Mouse (Mus musculus) hindbrain, postnatal 0 days (tissue): ENCODE measurements around the gene Rmnd5b. TPM values are rescaled to one million over a fixed set of nuclear protein-coding genes. Genes with fewer than 3 reads are reported as not detected.
"Not testable (repeated sequence)": the region's sequence is repeated elsewhere in the genome, so short reads cannot be mapped to it uniquely, and the experiment has no call there.

Experiments
- ATAC-seq: fragments of 200-750 bp; cut with Nextera tagmentation; 2 replicates; pipeline ENCODE4 v1.8.0; 2017; ENCODE audit warnings: mild to moderate bottlenecking, moderate TSS enrichment, moderate library complexity
- DNase-seq: peaks from one replicate; pipeline ENCODE4 v3.0.0-alpha.2; 2015; ENCODE audit warnings: low spot score
- H3K27ac ChIP-seq: fragments of 300-500 bp; sonication (generic); 2 replicates; pipeline ENCODE4 v1.5.1; 2014; ENCODE audit warnings: mild to moderate bottlenecking
- H3K27me3 ChIP-seq: fragments of 300-500 bp; sonication (generic); 2 replicates; pipeline ENCODE4 v1.6.1; 2014; ENCODE audit warnings: low read length, mixed read lengths; ENCODE audit not compliant: insufficient read depth
- H3K36me3 ChIP-seq: fragments of 300-500 bp; sonication (generic); 2 replicates; pipeline ENCODE4 v1.6.1; 2014; ENCODE audit warnings: low read length, mixed read lengths; ENCODE audit not compliant: insufficient read depth
- H3K4me1 ChIP-seq: fragments of 300-500 bp; sonication (generic); 2 replicates; pipeline ENCODE4 v1.6.1; 2014; ENCODE audit warnings: antibody characterized with exemption, low read length, mixed read lengths; ENCODE audit not compliant: insufficient read depth
- H3K4me2 ChIP-seq: fragments of 300-500 bp; sonication (generic); 2 replicates; pipeline ENCODE4 v1.6.1; 2014; ENCODE audit warnings: low read depth, mild to moderate bottlenecking, low read length, moderate library complexity, mixed read lengths
- H3K4me3 ChIP-seq: fragments of 300-500 bp; sonication (generic); 2 replicates; pipeline ENCODE4 v1.5.1; 2014; ENCODE audit warnings: low read length
- H3K9ac ChIP-seq: fragments of 300-500 bp; sonication (generic); replicated peaks from 2 replicates; pipeline ENCODE4 v1.6.1; 2014; ENCODE audit warnings: mild to moderate bottlenecking, low read length, moderate library complexity, mixed read lengths
- H3K9me3 ChIP-seq: fragments of 300-500 bp; sonication (generic); 2 replicates; pipeline ENCODE4 v1.6.1; 2016; ENCODE audit warnings: low read length, mixed read lengths
- CTCF ChIP-seq: IDR thresholded peaks from 2 replicates; pipeline ENCODE4 v1.5.1; 2016; ENCODE audit warnings: antibody characterized with exemption, control low read depth, low read depth
- WGBS: fragments of 180-500 bp; shearing (Covaris S2); extraction: QIAGEN DNeasy Blood & Tissue Kit; methylation state at CpG from one replicate; pipeline ENCODE4 v1.1.7; 2014; 5-methylcytosine and 5-hydroxymethylcytosine counted together
- polyA plus RNA-seq: library from polyadenylated mRNA; unstranded; fragments of >200 nt; fragmentation: Nextera tagmentation; extraction: Ambion mirVana; gene quantifications from 2 replicates; pipeline ENCODE4 v1.2.1, GENCODE M21; 2015
- total RNA-seq: library from RNA; depleted of rRNA; stranded (reverse); fragments of >200 nt; gene quantifications from 2 replicates; pipeline ENCODE4 v1.2.3, GENCODE M21; 2014

Gene Rmnd5b
- total and polyA plus RNA-seq, 2 experiments from 2014 or later = 63.8 to 99.9 TPM

- no peak for ATAC-seq
Observed at GRCm38 (mm10) chr11:51636323-51636684, 608 bp upstream of the Rmnd5b start.

GRCm38 (mm10) chr11:51635127-51635524 lies 570 bp downstream of the Rmnd5b start:
- Histone ChIP-seq H3K4me2 (peak overlapping the region; percentile 84), H3K27ac (peak overlapping the region; percentile 73; the same call in 1 of the 2 replicates), H3K27me3 (no peaks in the 10 kb centered on the region), H3K36me3 (no peaks in the 10 kb centered on the region), H3K9me3 (no peaks in the 10 kb centered on the region), H3K4me1 (peaks cover 12% of the 10 kb centered on the region), H3K4me3 (peak overlapping the region; percentile 84), H3K9ac (peak overlapping the region; percentile 76)
- ATAC-seq (no peak), DNase-seq (no peak)
- no peak for TF ChIP-seq CTCF
- WGBS = 17% methylated on average over 6 of the region's 6 CpGs

More at GRCm38 (mm10) chr11:51636323-51636684, 608 bp upstream of the Rmnd5b start:
- DNase-seq = peak; percentile 80
- WGBS = 7% methylated on average over 6 of the region's 6 CpGs
- Histone ChIP-seq H3K27me3 (no peaks in the 10 kb centered on the region), H3K9ac (peak overlapping the region; percentile 76), H3K36me3 (no peaks in the 10 kb centered on the region), H3K4me2 (peak overlapping the region; percentile 84), H3K4me3 (peak overlapping the region; percentile 84), H3K27ac (peak overlapping the region; percentile 73), H3K9me3 (no peaks in the 10 kb centered on the region), H3K4me1 (peaks cover 12% of the 10 kb centered on the region)
- peak; percentile 75 for TF ChIP-seq CTCF

DNA sequence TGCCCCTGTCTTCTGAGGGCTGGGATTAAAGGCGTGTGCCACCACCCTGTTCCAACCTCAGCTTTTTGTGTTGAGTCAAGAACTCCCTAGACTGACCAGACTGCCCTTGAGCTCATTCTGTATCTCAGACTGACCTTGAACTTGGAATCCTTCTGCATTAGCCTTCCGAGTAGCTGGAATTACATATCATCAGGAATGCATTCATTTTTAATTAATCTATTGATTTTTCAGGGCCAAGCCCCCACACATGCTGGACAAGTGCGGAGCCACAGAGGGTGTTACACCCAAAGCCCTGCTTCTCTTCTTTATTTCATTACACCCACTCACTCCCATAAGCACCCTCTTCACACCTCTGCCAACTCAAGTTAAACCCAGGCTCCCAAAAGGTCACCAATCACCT lies 2.0 kb downstream of the Rmnd5b start:
- H3K9ac ChIP-seq = no peak overlapping the region
- TF ChIP-seq CTCF = no peak
- no peaks in the 10 kb centered on the region for H3K9me3 ChIP-seq
- H3K4me2 ChIP-seq = no peak overlapping the region
- 96% methylated on average over 3 of the region's 3 CpGs for WGBS
- peaks cover 12% of the 10 kb centered on the region for H3K4me1 ChIP-seq
- no peaks in the 10 kb centered on the region for H3K27me3 ChIP-seq
- DNase-seq = no peak
- H3K4me3 ChIP-seq = no peak overlapping the region
- no peaks in the 10 kb centered on the region for H3K36me3 ChIP-seq
- no peak for ATAC-seq
- no peak overlapping the region for H3K27ac ChIP-seq

GRCm38 (mm10) chr11:51633200-51633599 lies 2.5 kb downstream of the Rmnd5b start:
- DNase-seq, H3K27me3 ChIP-seq, ATAC-seq, H3K4me2 ChIP-seq, H3K4me3 ChIP-seq, H3K36me3 ChIP-seq, H3K9ac ChIP-seq, H3K9me3 ChIP-seq, H3K27ac ChIP-seq: not testable (repeated sequence)
- H3K4me1 ChIP-seq = peaks cover 12% of the 10 kb centered on the region
- WGBS = 93% methylated on average over 7 of the region's 7 CpGs

GRCm38 (mm10) chr11:51632130-51632753 lies 3.5 kb downstream of the Rmnd5b start:
- no peaks in the 10 kb centered on the region for H3K9me3 ChIP-seq
- no peak for ATAC-seq
- TF ChIP-seq CTCF = no peak
- no peak overlapping the region for H3K4me3 ChIP-seq
- no peak overlapping the region for H3K4me2 ChIP-seq
- peaks cover 13% of the 10 kb centered on the region; the same call in 1 of the 2 replicates for H3K36me3 ChIP-seq
- no peak overlapping the region for H3K9ac ChIP-seq
- no peaks in the 10 kb centered on the region for H3K27me3 ChIP-seq
- peaks cover 12% of the 10 kb centered on the region for H3K4me1 ChIP-seq
- no peak for DNase-seq
- H3K27ac ChIP-seq = no peak overlapping the region
- 92% methylated on average over 6 of the region's 6 CpGs for WGBS

DNA sequence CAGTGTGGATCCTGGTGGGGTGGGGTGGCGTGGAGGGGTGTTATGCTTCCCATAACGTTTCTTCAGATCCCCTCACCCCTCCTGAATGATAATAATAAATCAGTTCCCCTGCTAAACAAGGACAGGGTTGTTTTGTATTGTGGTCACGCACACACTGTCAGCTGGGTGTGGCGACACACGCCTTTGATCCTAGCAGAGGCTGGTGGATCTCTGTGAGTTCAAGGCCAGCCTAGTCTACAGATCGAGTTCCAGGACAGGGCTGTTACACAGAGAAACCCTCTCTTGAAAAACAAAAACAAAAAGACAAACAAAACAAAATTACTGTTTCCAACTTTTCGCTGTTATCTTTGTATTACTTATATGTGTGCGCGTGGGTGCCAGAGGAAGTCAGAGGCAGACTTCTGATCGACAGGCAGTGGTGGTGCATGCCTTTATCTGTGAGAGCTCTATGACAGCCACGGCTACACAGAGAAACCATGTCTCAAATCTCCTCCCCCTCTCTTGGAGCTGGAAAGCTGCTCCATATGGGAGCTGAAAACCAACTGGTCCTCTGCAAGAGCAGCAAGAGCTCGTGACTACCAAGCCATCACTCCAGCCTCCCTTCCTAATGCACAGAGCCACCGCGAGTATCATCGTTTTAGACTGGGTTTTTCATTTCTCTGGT lies 5.9 kb downstream of the Rmnd5b start:
- no peak for DNase-seq
- WGBS = 82% methylated on average over 15 of the region's 15 CpGs
- Histone ChIP-seq H3K27me3 (no peaks in the 10 kb centered on the region), H3K27ac (no peak overlapping the region), H3K4me2 (no peak overlapping the region), H3K9ac (no peak overlapping the region), H3K9me3 (no peaks in the 10 kb centered on the region), H3K4me3 (no peak overlapping the region), H3K4me1 (peaks cover under 1% of the 10 kb centered on the region; the same call in 1 of the 2 replicates), H3K36me3 (peaks cover 33% of the 10 kb centered on the region)
- no peak for TF ChIP-seq CTCF
- no peak for ATAC-seq

GRCm38 (mm10) chr11:51627907-51628306 lies 7.8 kb downstream of the Rmnd5b start:
- Histone ChIP-seq H3K36me3 (peaks cover 50% of the 10 kb centered on the region), H3K9me3 (no peaks in the 10 kb centered on the region), H3K4me3 (no peak overlapping the region), H3K4me1 (no peaks in the 10 kb centered on the region), H3K27ac (no peak overlapping the region), H3K27me3 (no peaks in the 10 kb centered on the region), H3K4me2 (no peak overlapping the region), H3K9ac (no peak overlapping the region)
- no peak for DNase-seq
- TF ChIP-seq CTCF = no peak
- WGBS = 89% methylated on average over 8 of the region's 8 CpGs
- ATAC-seq = no peak
